Mouse (Mus musculus): ENCODE measurements around the gene Fxyd1.
A peak's percentile ranks its signal among the peaks of the same experiment; 100 is the strongest.

Fxyd1 gene

GRCm38 (mm10) chr7:31057071-31057470 is at the start of gene Fxyd1:
TSS of gene Fxyd1 (minus strand) at chr7:31057199.
- no peak for DNase-seq (ENCODE audit: low read depth in 2 of 2, low spot score in 2 of 2)

- no peak for DNase-seq (ENCODE audit: low read depth in 2 of 2, low spot score in 2 of 2)
Observed at GRCm38 (mm10) chr7:31106166-31106565, 49.2 kb upstream of the Fxyd1 start.

- DNase-seq (ENCODE audit: low read depth in 2 of 2, low spot score in 2 of 2) = no peak
Observed at GRCm38 (mm10) chr7:31105061-31105768, 48.2 kb upstream of the Fxyd1 start.

- no peak for DNase-seq (ENCODE audit: low read depth in 2 of 2, low spot score in 2 of 2)
Observed at GRCm38 (mm10) chr7:31100786-31101185, 43.8 kb upstream of the Fxyd1 start.

DNA sequence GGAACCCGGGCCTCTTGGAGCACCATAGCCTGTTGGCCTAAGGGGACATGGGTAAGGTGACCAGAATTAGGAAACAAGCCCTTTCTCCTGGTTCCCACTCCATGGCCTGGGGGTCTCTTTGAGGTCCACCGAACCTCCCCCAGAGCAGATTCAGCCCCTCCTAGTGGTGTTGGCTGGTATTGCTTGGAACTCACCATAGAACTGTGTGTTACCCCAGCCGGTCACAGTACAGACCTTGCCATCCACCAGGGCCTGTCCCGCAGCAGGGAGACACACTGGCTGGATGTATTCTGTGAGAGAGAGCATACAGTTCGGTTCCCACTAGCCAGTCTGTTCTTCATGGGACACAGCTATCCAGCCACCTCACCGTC is 42.6 kb upstream of the Fxyd1 start:
- DNase-seq (ENCODE audit: low read depth in 2 of 2, low spot score in 2 of 2) = no peak

DNA sequence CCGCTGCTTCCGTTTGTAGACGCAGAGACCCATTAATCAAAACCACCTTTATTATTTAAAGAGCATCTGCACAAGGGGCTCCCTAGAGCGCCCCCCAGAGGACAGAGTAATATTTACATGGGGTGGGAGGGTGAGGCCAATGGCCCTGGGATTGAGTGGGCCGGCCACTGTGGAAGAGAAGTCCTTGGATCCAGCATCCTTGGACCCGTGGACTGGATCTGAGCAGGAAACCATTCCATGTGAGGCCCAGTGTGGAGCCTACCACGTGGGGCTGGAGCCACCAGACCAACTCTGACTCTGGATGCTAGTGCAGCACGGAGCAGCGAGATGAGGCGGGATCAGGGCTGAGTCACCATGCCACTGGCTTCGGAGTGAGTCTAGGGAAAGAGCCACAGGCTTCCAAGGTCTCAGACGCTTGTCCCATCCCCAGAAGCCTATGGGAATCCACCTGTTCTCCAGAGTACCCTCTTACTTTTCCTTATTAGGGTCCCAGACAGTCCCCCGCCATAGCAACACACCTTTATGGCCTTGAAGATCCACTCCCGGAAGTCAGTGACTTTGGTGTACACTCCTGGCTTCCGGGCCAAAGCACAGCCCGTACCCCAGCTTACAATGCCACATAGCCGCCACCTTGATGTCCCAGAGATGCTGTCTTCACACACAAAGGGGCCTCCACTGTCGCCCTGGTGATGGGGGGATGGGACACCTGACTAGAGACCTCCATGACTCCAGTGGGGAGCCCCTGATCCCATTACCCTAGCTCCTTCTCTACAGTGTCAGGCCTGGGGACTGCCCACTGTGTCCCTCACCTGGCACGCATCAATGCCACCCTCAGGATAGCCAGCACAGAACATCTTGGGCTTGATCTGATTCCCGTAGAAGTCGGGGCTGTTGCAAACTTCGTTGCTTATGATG is 42.0 kb upstream of the Fxyd1 start:
- peak in 1 of 2 experiments; percentile 33 for DNase-seq (ENCODE audit: low read depth in 2 of 2, low spot score in 2 of 2)

- DNase-seq (ENCODE audit: low read depth in 2 of 2, low spot score in 2 of 2) = peak; percentile 81 to 86
Observed at GRCm38 (mm10) chr7:31097583-31098248, 40.7 kb upstream of the Fxyd1 start.

DNA sequence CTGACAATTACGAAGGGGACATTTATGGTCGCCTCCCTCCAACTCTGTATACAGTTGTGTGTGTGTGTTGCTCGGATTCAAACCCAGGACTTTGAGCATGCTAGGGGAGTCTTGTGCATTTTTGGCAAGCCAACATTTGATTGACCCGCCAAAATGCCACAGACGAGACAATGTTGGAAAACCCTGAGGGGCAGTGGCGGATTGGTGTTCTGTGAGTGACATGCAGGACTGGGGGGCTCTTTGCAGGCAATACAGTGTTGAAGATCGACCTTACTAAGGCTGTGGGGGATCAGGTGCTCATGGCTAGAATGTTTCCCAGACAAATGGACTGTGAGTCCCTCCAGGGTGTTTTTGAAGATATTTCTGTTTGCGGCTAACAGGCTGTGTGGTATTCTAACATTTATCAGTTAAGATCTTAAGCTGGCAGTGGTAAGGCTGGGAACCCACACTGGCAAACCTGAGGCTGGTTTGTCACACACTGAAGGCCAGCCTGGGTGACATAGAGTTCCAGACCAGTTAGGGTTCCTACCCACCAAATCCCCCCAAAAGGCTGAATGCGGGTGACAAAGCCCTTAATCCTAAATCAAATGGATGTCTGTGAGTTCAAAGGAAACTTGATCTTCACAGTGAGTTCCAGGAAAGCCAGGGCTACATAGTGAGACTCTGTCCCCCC is 40.0 kb upstream of the Fxyd1 start:
- no peak for DNase-seq (ENCODE audit: low read depth in 2 of 2, low spot score in 2 of 2)

- peak in 1 of 2 experiments; percentile 45 for DNase-seq (ENCODE audit: low read depth in 2 of 2, low spot score in 2 of 2)
Observed at GRCm38 (mm10) chr7:31094774-31095501, 37.9 kb upstream of the Fxyd1 start.

DNA sequence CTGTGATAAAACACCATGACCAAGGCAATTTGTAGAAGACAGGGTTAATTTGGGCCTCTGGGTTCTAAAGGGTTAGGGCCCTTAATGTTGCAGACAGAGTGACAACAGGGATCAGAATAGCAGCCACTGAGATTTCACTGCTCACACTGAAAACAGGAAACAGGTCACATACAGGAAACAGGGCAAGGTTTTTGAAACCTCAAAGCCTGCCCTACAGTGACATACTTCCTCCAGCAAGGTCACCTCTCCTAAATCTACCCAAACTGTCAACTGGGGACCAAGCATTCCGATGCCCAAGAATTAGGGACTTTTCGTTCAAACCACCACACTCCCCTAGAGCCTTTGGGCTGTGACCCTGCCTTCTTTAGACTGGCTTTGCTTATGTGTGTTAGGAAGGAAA is 32.7 kb upstream of the Fxyd1 start:
- peak; percentile 37 to 58 for DNase-seq (ENCODE audit: low read depth in 2 of 2, low spot score in 2 of 2)

DNA sequence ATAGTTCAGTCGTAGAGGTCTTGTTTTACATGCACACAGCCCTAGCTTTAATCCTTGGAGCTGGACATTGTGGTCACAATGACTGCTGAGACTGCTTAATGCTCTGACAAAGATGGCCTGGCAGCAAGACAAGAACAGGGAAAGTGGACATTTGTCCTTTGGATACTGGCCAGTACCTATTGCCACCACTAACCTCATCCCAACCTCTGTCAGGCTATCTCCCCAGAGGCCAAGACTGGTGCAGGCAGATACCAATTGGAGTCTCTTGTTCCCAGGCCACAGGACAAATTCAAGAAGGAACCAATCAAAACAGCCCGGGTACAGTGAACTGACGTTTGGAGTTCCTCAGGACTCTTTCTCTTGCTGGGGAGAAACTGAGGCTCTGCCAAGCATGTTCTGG is 31.2 kb upstream of the Fxyd1 start:
- no peak for DNase-seq (ENCODE audit: low read depth in 2 of 2, low spot score in 2 of 2)

DNA sequence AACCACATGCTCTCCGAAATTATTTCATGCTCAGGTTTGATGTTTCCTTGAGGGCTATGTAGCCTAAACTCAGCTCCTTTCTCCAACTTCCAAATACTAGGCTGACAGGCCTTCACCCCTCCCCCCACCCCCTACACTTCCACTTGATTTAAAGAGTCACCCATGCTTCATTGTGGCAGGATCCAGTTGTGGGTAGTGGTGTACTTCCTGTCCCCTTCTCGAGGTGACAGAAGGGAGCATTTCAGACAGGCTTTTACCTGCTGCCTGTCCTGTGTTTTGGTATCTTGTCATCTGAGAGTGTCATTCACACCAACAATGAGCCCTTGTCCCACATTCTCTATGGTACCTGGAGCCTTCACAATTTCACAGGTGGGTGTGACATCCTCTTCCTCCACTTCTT is 30.3 kb upstream of the Fxyd1 start:
- peak in 1 of 2 experiments; percentile 20 for DNase-seq (ENCODE audit: low read depth in 2 of 2, low spot score in 2 of 2)

DNA sequence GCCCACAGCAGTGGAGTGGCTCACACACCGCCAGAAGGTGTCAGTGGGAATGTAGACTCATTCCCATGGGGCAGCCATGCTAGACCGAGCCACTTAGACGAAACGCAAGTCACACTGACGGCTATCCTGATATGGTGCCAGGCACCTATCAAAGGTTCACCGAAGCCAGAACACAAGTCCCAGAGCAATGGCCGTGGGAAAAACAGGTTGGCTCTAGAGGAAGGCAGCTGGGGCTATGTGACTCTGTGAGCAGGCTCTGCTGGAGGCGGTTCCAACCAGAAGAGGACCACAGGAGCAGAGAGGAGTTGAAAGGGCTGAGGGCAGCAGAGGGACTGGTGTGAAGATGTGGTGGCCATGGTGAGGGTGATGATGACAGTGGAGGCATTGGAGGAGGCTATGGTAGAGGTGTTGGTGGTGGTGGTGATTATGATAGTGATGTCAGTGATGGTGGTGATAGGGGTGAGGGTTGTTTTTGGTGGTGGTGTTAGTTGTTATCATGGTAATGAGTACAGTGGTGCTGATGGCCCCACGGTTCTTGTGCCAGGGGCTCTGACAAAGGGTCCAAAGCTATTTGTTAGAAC is 29.3 kb upstream of the Fxyd1 start:
- DNase-seq (ENCODE audit: low read depth in 2 of 2, low spot score in 2 of 2) = no peak

DNA sequence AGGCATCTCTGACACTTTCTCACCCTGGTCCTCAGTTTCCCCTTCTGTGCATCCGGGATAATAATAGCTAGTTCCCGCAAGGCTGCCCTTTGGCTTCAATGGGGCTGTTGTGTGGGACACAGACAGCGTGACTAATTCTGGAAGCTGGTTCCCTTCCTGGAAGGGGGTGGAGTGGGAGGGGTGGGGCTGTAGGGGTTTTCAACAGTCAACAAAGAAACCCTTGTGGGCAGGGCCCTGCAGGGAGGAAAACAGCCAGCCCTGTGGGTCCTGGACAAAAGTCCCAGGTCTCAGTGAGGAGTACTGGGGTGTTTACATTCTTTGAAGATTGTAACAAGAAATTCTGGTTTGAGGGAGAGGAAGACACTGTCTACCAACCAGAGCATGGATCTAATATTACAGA is 28.2 kb upstream of the Fxyd1 start:
- no peak for DNase-seq (ENCODE audit: low read depth in 2 of 2, low spot score in 2 of 2)

DNA sequence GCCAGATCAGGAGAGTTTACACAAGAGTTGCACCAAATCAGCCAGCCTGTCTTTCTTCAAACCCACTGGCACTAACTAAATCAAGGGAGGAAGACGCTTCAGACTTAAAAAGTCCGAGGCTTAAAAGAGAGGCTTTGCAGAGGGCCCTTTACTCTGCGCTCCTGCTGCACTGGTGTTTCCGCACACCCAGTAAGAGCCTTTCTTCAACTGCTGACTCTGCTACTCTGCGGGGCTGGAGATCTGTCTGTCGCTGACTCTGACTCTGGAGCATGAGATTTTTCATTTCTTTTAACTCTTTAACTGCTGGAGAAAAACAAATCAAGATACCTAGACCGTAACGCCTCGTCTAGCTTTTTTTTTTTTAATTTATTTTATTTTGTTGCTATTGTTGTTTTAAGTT is 27.1 kb upstream of the Fxyd1 start:
- no peak for DNase-seq (ENCODE audit: low read depth in 2 of 2, low spot score in 2 of 2)

DNA sequence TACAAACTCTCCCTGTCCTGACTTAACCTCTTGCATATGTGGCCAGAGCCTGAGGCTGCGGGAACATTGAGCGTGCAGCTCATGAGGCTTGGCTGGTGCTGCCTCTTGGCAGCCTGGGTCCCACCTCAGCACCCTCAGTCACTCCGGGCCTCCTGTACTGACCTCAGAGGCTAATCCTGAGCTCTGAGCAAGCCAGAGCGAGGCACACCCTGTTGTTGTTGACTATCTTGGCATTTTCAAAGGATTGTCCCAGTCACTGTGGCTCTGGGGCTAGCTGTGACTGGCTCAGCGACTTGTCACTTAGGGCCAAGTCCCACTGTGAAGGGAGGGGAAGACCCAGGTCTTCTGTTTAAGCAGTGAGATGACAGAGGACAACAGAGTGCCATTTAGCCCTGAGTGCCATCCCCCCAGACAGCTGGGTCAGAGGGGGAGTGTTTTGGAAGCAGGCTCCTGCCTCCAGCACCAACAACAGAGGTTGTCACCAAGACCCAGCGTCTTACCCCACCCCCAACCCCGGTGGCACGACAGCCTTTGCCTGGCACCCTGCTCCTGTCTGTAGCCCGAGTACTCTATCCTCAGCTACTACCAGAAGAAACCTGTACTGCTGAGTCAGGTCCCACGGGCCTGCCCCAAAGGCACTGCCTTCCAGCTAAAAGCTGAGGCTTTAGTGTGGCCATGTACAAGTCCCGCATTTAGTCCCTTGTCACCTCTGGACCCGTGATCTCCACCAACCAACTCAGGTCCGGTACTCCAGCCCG is 26.0 kb upstream of the Fxyd1 start:
- no peak for DNase-seq (ENCODE audit: low read depth in 2 of 2, low spot score in 2 of 2)

- DNase-seq (ENCODE audit: low read depth in 2 of 2, low spot score in 2 of 2) = no peak
Observed at GRCm38 (mm10) chr7:31082106-31082505, 25.1 kb upstream of the Fxyd1 start.

DNA sequence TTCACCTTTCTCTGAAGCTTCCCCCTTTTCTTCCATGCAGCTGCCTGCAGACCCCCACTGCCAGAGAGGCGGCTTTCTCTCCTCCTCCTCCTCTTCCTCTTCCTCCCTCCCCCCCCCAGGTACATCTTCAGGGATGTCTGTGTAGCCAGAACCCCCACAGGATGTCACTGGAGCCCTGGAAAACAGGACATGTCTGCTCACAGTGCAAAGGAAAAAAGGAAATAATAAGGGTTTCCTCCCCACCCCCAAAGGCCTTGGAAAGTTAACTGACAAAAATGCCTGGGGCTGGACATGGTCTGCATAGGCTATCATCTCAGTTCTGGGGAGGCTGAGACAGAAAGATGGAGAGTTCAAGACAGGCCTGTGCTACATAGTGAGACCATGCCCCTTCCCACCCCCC is 24.1 kb upstream of the Fxyd1 start:
- no peak for DNase-seq (ENCODE audit: low read depth in 2 of 2, low spot score in 2 of 2)

GRCm38 (mm10) chr7:31080611-31081010 is 23.6 kb upstream of the Fxyd1 start:
- no peak for DNase-seq (ENCODE audit: low read depth in 2 of 2, low spot score in 2 of 2)

- DNase-seq (ENCODE audit: low read depth in 2 of 2, low spot score in 2 of 2) = no peak
Observed at GRCm38 (mm10) chr7:31079670-31080069, 22.7 kb upstream of the Fxyd1 start.

Measured in CD8-positive naive resting alpha-beta T cell, adult 2 months (primary cell).